Mouse (Mus musculus) hindbrain, postnatal 0 days (tissue): ENCODE data around the gene Snrpa. TPM values are rescaled to one million over a fixed set of nuclear protein-coding genes. Genes with fewer than 3 reads are reported as not detected.

Source experiments
- ATAC-seq: fragments of 200-750 bp; cut with Nextera tagmentation; 2 replicates; pipeline ENCODE4 v1.8.0; 2017; ENCODE audit warnings: mild to moderate bottlenecking, moderate TSS enrichment, moderate library complexity
- DNase-seq: peaks from one replicate; pipeline ENCODE4 v3.0.0-alpha.2; 2015; ENCODE audit warnings: low spot score
- H3K27ac ChIP-seq: fragments of 300-500 bp; sonication (generic); 2 replicates; pipeline ENCODE4 v1.5.1; 2014; ENCODE audit warnings: mild to moderate bottlenecking
- H3K27me3 ChIP-seq: fragments of 300-500 bp; sonication (generic); 2 replicates; pipeline ENCODE4 v1.6.1; 2014; ENCODE audit warnings: low read length, mixed read lengths; ENCODE audit not compliant: insufficient read depth
- H3K36me3 ChIP-seq: fragments of 300-500 bp; sonication (generic); 2 replicates; pipeline ENCODE4 v1.6.1; 2014; ENCODE audit warnings: low read length, mixed read lengths; ENCODE audit not compliant: insufficient read depth
- H3K4me1 ChIP-seq: fragments of 300-500 bp; sonication (generic); 2 replicates; pipeline ENCODE4 v1.6.1; 2014; ENCODE audit warnings: antibody characterized with exemption, low read length, mixed read lengths; ENCODE audit not compliant: insufficient read depth
- H3K4me2 ChIP-seq: fragments of 300-500 bp; sonication (generic); 2 replicates; pipeline ENCODE4 v1.6.1; 2014; ENCODE audit warnings: low read depth, mild to moderate bottlenecking, low read length, moderate library complexity, mixed read lengths
- H3K4me3 ChIP-seq: fragments of 300-500 bp; sonication (generic); 2 replicates; pipeline ENCODE4 v1.5.1; 2014; ENCODE audit warnings: low read length
- H3K9ac ChIP-seq: fragments of 300-500 bp; sonication (generic); replicated peaks from 2 replicates; pipeline ENCODE4 v1.6.1; 2014; ENCODE audit warnings: mild to moderate bottlenecking, low read length, moderate library complexity, mixed read lengths
- H3K9me3 ChIP-seq: fragments of 300-500 bp; sonication (generic); 2 replicates; pipeline ENCODE4 v1.6.1; 2016; ENCODE audit warnings: low read length, mixed read lengths
- CTCF ChIP-seq: IDR thresholded peaks from 2 replicates; pipeline ENCODE4 v1.5.1; 2016; ENCODE audit warnings: antibody characterized with exemption, control low read depth, low read depth
- WGBS: fragments of 180-500 bp; shearing (Covaris S2); extraction: QIAGEN DNeasy Blood & Tissue Kit; methylation state at CpG from one replicate; pipeline ENCODE4 v1.1.7; 2014; 5-methylcytosine and 5-hydroxymethylcytosine counted together
- microRNA counts: library from miRNA; unstranded; fragments of <30 nt; microRNA quantifications from one replicate; lab custom pipeline; 2015
- microRNA-seq, 2 experiments: library from miRNA; unstranded; fragments of <30 nt; microRNA quantifications; one replicate each; pipeline ENCODE4; 2016
- polyA plus RNA-seq: library from polyadenylated mRNA; unstranded; fragments of >200 nt; fragmentation: Nextera tagmentation; extraction: Ambion mirVana; gene quantifications from 2 replicates; pipeline ENCODE4 v1.2.1, GENCODE M21; 2015
- total RNA-seq: library from RNA; depleted of rRNA; stranded (reverse); fragments of >200 nt; gene quantifications from 2 replicates; pipeline ENCODE4 v1.2.3, GENCODE M21; 2014; rRNA removed

The Snrpa gene
- total and polyA plus RNA-seq, 2 experiments from 2014 or later: 128 to 147 TPM

DNA sequence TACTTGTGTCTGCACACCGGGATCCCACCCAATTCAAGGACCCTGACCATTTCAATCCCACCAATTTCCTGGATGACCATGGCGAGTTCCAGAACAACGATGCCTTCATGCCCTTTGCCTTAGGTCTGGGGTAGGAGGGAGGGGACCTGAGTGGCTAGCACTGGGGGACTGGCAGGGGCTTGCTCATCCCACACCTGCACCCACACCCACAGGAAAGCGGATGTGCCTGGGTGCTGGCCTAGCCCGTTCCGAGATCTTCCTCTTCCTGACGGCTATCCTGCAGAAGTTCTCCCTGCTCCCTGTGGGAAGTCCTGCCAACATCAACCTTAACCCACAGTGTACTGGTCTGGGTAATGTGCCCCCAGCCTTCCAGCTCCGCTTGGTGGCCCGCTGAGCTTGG lies 37.9 kb downstream of the Snrpa start:
- Histone ChIP-seq H3K4me1 (peaks cover 12% of the 10 kb centered on the region), H3K4me3 (no peak overlapping the region), H3K27me3 (no peaks in the 10 kb centered on the region), H3K36me3 (peaks cover 23% of the 10 kb centered on the region), H3K4me2 (no peak overlapping the region), H3K27ac (no peak overlapping the region), H3K9me3 (no peaks in the 10 kb centered on the region), H3K9ac (no peak overlapping the region)
- WGBS: 89% methylated on average over 9 of the region's 9 CpGs
- TF ChIP-seq CTCF: no peak
- DNase-seq (no peak), ATAC-seq (no peak)

- no peaks in the 10 kb centered on the region for H3K9me3 ChIP-seq
- peaks cover 23% of the 10 kb centered on the region for H3K36me3 ChIP-seq
- DNase-seq (no peak), ATAC-seq (no peak)
- 76% methylated on average over 12 of the region's 13 CpGs for WGBS
- H3K9ac ChIP-seq: no peak overlapping the region
- no peak for TF ChIP-seq CTCF
- no peak overlapping the region for H3K27ac ChIP-seq
- peaks cover 6% of the 10 kb centered on the region; the same call in 1 of the 2 replicates for H3K4me1 ChIP-seq
- no peak overlapping the region for H3K4me2 ChIP-seq
- H3K27me3 ChIP-seq: no peaks in the 10 kb centered on the region
- no peak overlapping the region for H3K4me3 ChIP-seq
These were observed 40.1 kb downstream of the Snrpa start for GRCm38 (mm10) chr7:27156005-27156404.

GRCm38 (mm10) chr7:27153205-27153764 lies 42.8 kb downstream of the Snrpa start, which contains the start of gene Cyp2t4:
Cyp2t4 (plus strand) TSS chr7:27153714.
- TF ChIP-seq CTCF: no peak
- H3K4me3 ChIP-seq: no peak within 1 kb of the TSS
- peaks cover 8% of the 10 kb centered on the region; the same call in 1 of the 2 replicates for H3K36me3 ChIP-seq
- no peaks in the 10 kb centered on the region for H3K27me3 ChIP-seq
- no peaks in the 10 kb centered on the region for H3K4me1 ChIP-seq
- H3K9ac ChIP-seq: no peak within 1 kb of the TSS
- H3K4me2 ChIP-seq: no peak within 1 kb of the TSS
- no peak within 1 kb of the TSS for H3K27ac ChIP-seq
- ATAC-seq (no peak), DNase-seq (no peak)
- no peaks in the 10 kb centered on the region for H3K9me3 ChIP-seq
- 66% methylated on average over 10 of the region's 10 CpGs for WGBS

MicroRNAs encoded within 50 kb of the gene (microRNA counts, 519-probe panel; counts per million panel counts)
- microRNA mmu-miR-1191 (lab: Ali Mortazavi, UCI): not detected

Small RNAs within 50 kb of the gene (microRNA-seq; reads per million reads assigned to microRNA genes)
- gene Mir1191 (0.35 to 1.8 reads per million in 2 experiments), gene Mir3101 (0.36 to 1.6 reads per million in 2 experiments)

Other genes with a start within 250 kb of the Snrpa start
- gene Cyp2a12, start 167.2 kb downstream of the Snrpa start, total RNA-seq: not detected in 2 replicates
- gene Cyp2a12, start 167.2 kb downstream of the Snrpa start, polyA plus RNA-seq: not detected in 2 replicates
- gene Cyp2f2, start 76.4 kb downstream of the Snrpa start, total RNA-seq: 1.3 TPM in 1 of 2 replicates, not detected in the other
- gene Cyp2f2, start 76.4 kb downstream of the Snrpa start, polyA plus RNA-seq: 0.36 and 0.43 TPM in 2 replicates
- not detected in 2 replicates for gene Cyp2t4, start 42.6 kb downstream of the Snrpa start, total RNA-seq
- 0.09 and 0.32 TPM in 2 replicates for gene Cyp2t4, start 42.6 kb downstream of the Snrpa start, polyA plus RNA-seq
- 116 and 117 TPM in 2 replicates for gene Egln2, start 29.5 kb downstream of the Snrpa start, total RNA-seq
- 75.4 and 78.6 TPM in 2 replicates for gene Egln2, start 29.5 kb downstream of the Snrpa start, polyA plus RNA-seq
- gene Rab4b, start 17.4 kb downstream of the Snrpa start, total RNA-seq: 66.7 and 76.9 TPM in 2 replicates
- gene Rab4b, start 17.4 kb downstream of the Snrpa start, polyA plus RNA-seq: 125 and 128 TPM in 2 replicates
- not detected in 2 replicates for gene Gm21983, start 15.2 kb downstream of the Snrpa start, total RNA-seq
- gene Gm21983, start 15.2 kb downstream of the Snrpa start, polyA plus RNA-seq: 0.43 and 0.44 TPM in 2 replicates
- gene Mia, start 15.1 kb downstream of the Snrpa start, total RNA-seq: 17.8 and 34.2 TPM in 2 replicates
- gene Mia, start 15.1 kb downstream of the Snrpa start, polyA plus RNA-seq: 63.6 and 70.1 TPM in 2 replicates
- gene BC024978, start 490 bp downstream of the Snrpa start, total RNA-seq: 5.5 and 6.1 TPM in 2 replicates
- gene BC024978, start 490 bp downstream of the Snrpa start, polyA plus RNA-seq: 2.1 and 2.5 TPM in 2 replicates
- 14.3 and 18.8 TPM in 2 replicates for gene Itpkc, start 32.4 kb upstream of the Snrpa start, total RNA-seq
- gene Itpkc, start 32.4 kb upstream of the Snrpa start, polyA plus RNA-seq: 3.3 and 4.0 TPM in 2 replicates
- gene Coq8b, start 36.8 kb upstream of the Snrpa start, total RNA-seq: 26.5 and 27.6 TPM in 2 replicates
- gene Coq8b, start 36.8 kb upstream of the Snrpa start, polyA plus RNA-seq: 16.7 and 20.4 TPM in 2 replicates
- 140 and 161 TPM in 2 replicates for gene Numbl, start 62.2 kb upstream of the Snrpa start, total RNA-seq
- gene Numbl, start 62.2 kb upstream of the Snrpa start, polyA plus RNA-seq: 55.9 and 59.5 TPM in 2 replicates
- gene Ltbp4, start 141.4 kb upstream of the Snrpa start, total RNA-seq: 34.8 and 41.2 TPM in 2 replicates
- 10.5 and 10.6 TPM in 2 replicates for gene Ltbp4, start 141.4 kb upstream of the Snrpa start, polyA plus RNA-seq
- gene Shkbp1, start 159.7 kb upstream of the Snrpa start, total RNA-seq: 27.0 and 31.2 TPM in 2 replicates
- 20.0 and 20.2 TPM in 2 replicates for gene Shkbp1, start 159.7 kb upstream of the Snrpa start, polyA plus RNA-seq
- not detected in 2 replicates for gene Gm20479, start 161.1 kb upstream of the Snrpa start, total RNA-seq
- gene Gm20479, start 161.1 kb upstream of the Snrpa start, polyA plus RNA-seq: not detected in 2 replicates